20 mouse cellular contexts compared by ENCODE assay signal in genomic region chr10:69762977-69763376, GRCm38 (mm10).
DNase-seq lines count a peak whose midpoint lies in the region; ATAC-seq and TF ChIP-seq lines count a peak whose summit lies in the region.
"Had no signal": no experiment of that assay in that cellular context is flagged by ENCODE, and none has a peak within 500 bp of the region (broad histone marks: within the 10 kb centered on the region; RNA-seq: fewer than 3 reads in every experiment).

No protein-coding gene starts in this region.

- no peak for DNase-seq in forebrain, embryonic 14.5 days (ENCODE audit: low spot score)
- no peak for DNase-seq in hindbrain, embryonic 10.5 days (ENCODE audit: low spot score)
- DNase-seq in brain, adult 2 months (ENCODE audit: low read depth, low spot score), result peak; percentile 65
- peak; percentile 36 for DNase-seq in hindbrain, postnatal 0 days (ENCODE audit: low spot score)
- DNase-seq in urinary bladder, adult 2 months (ENCODE audit: low spot score), result no peak
- DNase-seq in adipocyte (ENCODE audit: low spot score), result no peak
- DNase-seq: adrenal gland, postnatal 36 days; cerebellum, adult 11-12 months; cerebellum, postnatal 10 days; heart, postnatal 4 days; kidney, adult 8-10 months; kidney, postnatal 10 days; lung, postnatal 4 days; thymus, postnatal 36 days had no signal

- no peak overlapping the region for H3K9ac ChIP-seq in forebrain, embryonic 13.5 days
- no peak overlapping the region for H3K9ac ChIP-seq in forebrain, embryonic 14.5 days (ENCODE audit: low read length)
- H3K9ac ChIP-seq in hindbrain, embryonic 15.5 days, result no peak overlapping the region
- H3K9ac ChIP-seq in hindbrain, postnatal 0 days (replicated peaks; ENCODE audit: low read length), result no peak overlapping the region
- H3K9ac ChIP-seq: heart, embryonic 15.5 days; intestine, embryonic 15.5 days; stomach, embryonic 15.5 days had no signal

- H3K27me3 ChIP-seq in forebrain, embryonic 13.5 days, result no peaks in the 10 kb centered on the region
- no peaks in the 10 kb centered on the region for H3K27me3 ChIP-seq in forebrain, embryonic 14.5 days (replicated peaks; ENCODE audit: control insufficient read depth, insufficient read depth, low read length)
- no peaks in the 10 kb centered on the region for H3K27me3 ChIP-seq in hindbrain, embryonic 15.5 days
- no peaks in the 10 kb centered on the region for H3K27me3 ChIP-seq in hindbrain, embryonic 10.5 days (ENCODE audit: insufficient read depth, poor library complexity, severe bottlenecking)
- no peaks in the 10 kb centered on the region for H3K27me3 ChIP-seq in hindbrain, postnatal 0 days (ENCODE audit: insufficient read depth, low read length)
- H3K27me3 ChIP-seq: heart, embryonic 15.5 days; intestine, embryonic 15.5 days; stomach, embryonic 15.5 days had no signal

- 0 out of 2 replicates have a peak, but pooled peaks have one; percentile 37 for ATAC-seq in forebrain, embryonic 13.5 days
- ATAC-seq in forebrain, embryonic 14.5 days, result no peak
- peak; percentile 21; the same call in 1 of the 2 replicates for ATAC-seq in hindbrain, embryonic 15.5 days (ENCODE audit: low FRiP score, low read depth)
- ATAC-seq in hindbrain, postnatal 0 days, result peak; percentile 38; the same call in 1 of the 2 replicates
- ATAC-seq: intestine, embryonic 15.5 days had no signal

- peaks cover 25% of the 10 kb centered on the region for H3K4me1 ChIP-seq in forebrain, embryonic 13.5 days
- peaks cover 14% of the 10 kb centered on the region for H3K4me1 ChIP-seq in forebrain, embryonic 14.5 days (ENCODE audit: control insufficient read depth, insufficient read depth, low read length)
- H3K4me1 ChIP-seq in hindbrain, embryonic 15.5 days (replicated peaks), result peaks cover 28% of the 10 kb centered on the region
- H3K4me1 ChIP-seq in hindbrain, embryonic 10.5 days (replicated peaks), result peaks cover 28% of the 10 kb centered on the region
- peaks cover 4% of the 10 kb centered on the region; the same call in 1 of the 2 replicates for H3K4me1 ChIP-seq in hindbrain, postnatal 0 days (ENCODE audit: insufficient read depth, low read length)
- H3K4me1 ChIP-seq: heart, embryonic 15.5 days; intestine, embryonic 15.5 days; stomach, embryonic 15.5 days had no signal

- no peak overlapping the region for H3K4me2 ChIP-seq in forebrain, embryonic 13.5 days
- H3K4me2 ChIP-seq in forebrain, embryonic 14.5 days (ENCODE audit: low read length), result no peak overlapping the region
- H3K4me2 ChIP-seq in hindbrain, embryonic 15.5 days, result no peak overlapping the region
- H3K4me2 ChIP-seq in hindbrain, postnatal 0 days (ENCODE audit: low read depth, low read length), result no peak overlapping the region
- H3K4me2 ChIP-seq: heart, embryonic 15.5 days; intestine, embryonic 15.5 days; stomach, embryonic 15.5 days had no signal

- no peaks in the 10 kb centered on the region for H3K9me3 ChIP-seq in forebrain, embryonic 13.5 days (replicated peaks)
- no peaks in the 10 kb centered on the region; the same call in 1 of the 2 replicates for H3K9me3 ChIP-seq in forebrain, embryonic 14.5 days (replicated peaks; ENCODE audit: control insufficient read depth, low read length)
- H3K9me3 ChIP-seq in hindbrain, embryonic 15.5 days, result no peaks in the 10 kb centered on the region
- no peaks in the 10 kb centered on the region for H3K9me3 ChIP-seq in hindbrain, embryonic 10.5 days
- H3K9me3 ChIP-seq in hindbrain, postnatal 0 days (ENCODE audit: low read length), result no peaks in the 10 kb centered on the region
- H3K9me3 ChIP-seq: embryonic facial prominence, embryonic 10.5 days; heart, embryonic 15.5 days; intestine, embryonic 15.5 days; stomach, embryonic 15.5 days had no signal

- H3K4me3 ChIP-seq in forebrain, embryonic 13.5 days, result no peak overlapping the region
- no peak overlapping the region for H3K4me3 ChIP-seq in forebrain, embryonic 14.5 days (ENCODE audit: low read depth, low read length)
- no peak overlapping the region for H3K4me3 ChIP-seq in hindbrain, embryonic 15.5 days
- no peak overlapping the region for H3K4me3 ChIP-seq in hindbrain, embryonic 10.5 days
- H3K4me3 ChIP-seq in hindbrain, postnatal 0 days (ENCODE audit: low read length), result no peak overlapping the region
- H3K4me3 ChIP-seq: embryonic facial prominence, embryonic 10.5 days; heart, embryonic 15.5 days; intestine, embryonic 15.5 days; stomach, embryonic 15.5 days had no signal

- 69% methylated on average over 7 of the region's 7 CpGs for WGBS in forebrain, embryonic 13.5 days
- 65% methylated on average over 7 of the region's 7 CpGs for WGBS in forebrain, embryonic 14.5 days
- WGBS in hindbrain, embryonic 15.5 days, result 61% methylated on average over 7 of the region's 7 CpGs
- WGBS in hindbrain, embryonic 10.5 days, result 83% methylated on average over 7 of the region's 7 CpGs
- WGBS in hindbrain, postnatal 0 days, result 61% methylated on average over 7 of the region's 7 CpGs

- H3K36me3 ChIP-seq in forebrain, embryonic 13.5 days (ENCODE audit: poor library complexity, severe bottlenecking), result no peaks in the 10 kb centered on the region
- no peaks in the 10 kb centered on the region for H3K36me3 ChIP-seq in forebrain, embryonic 14.5 days (ENCODE audit: control insufficient read depth, insufficient read depth, low read length)
- no peaks in the 10 kb centered on the region for H3K36me3 ChIP-seq in hindbrain, embryonic 15.5 days
- H3K36me3 ChIP-seq in hindbrain, embryonic 10.5 days, result no peaks in the 10 kb centered on the region
- no peaks in the 10 kb centered on the region for H3K36me3 ChIP-seq in hindbrain, postnatal 0 days (ENCODE audit: insufficient read depth, low read length)
- H3K36me3 ChIP-seq: embryonic facial prominence, embryonic 10.5 days; heart, embryonic 15.5 days; intestine, embryonic 15.5 days; stomach, embryonic 15.5 days had no signal

- no peak for TF ChIP-seq CTCF in hindbrain, postnatal 0 days (IDR thresholded peaks at IDR 0.05; ENCODE audit: low read depth)

- no peak overlapping the region; the same call in 1 of the 2 replicates for H3K27ac ChIP-seq in forebrain, embryonic 13.5 days
- no peak overlapping the region for H3K27ac ChIP-seq in forebrain, embryonic 14.5 days (ENCODE audit: low read depth, low read length)
- no peak overlapping the region for H3K27ac ChIP-seq in hindbrain, embryonic 15.5 days (replicated peaks)
- H3K27ac ChIP-seq in hindbrain, embryonic 10.5 days, result no peak overlapping the region
- H3K27ac ChIP-seq in hindbrain, postnatal 0 days, result no peak overlapping the region
- H3K27ac ChIP-seq: embryonic facial prominence, embryonic 10.5 days; heart, embryonic 15.5 days; intestine, embryonic 15.5 days; stomach, embryonic 15.5 days had no signal

Comparison
In these comparisons a context has a peak if more than half of its experiments do, and no peak if none do; other contexts are left out.
1. DNase-seq: peak in brain, adult 2 months (single experiment) and hindbrain, postnatal 0 days (single experiment); none in forebrain, embryonic 14.5 days (single experiment), hindbrain, embryonic 10.5 days (single experiment), urinary bladder, adult 2 months (single experiment) and adipocyte (single experiment).